Mouse (Mus musculus) G1E (cell line): ENCODE measurements around the gene Crybb3. TPM values are rescaled to one million over a fixed set of nuclear protein-coding genes. Genes with fewer than 3 reads are reported as not detected.

ENCODE experiments used
- ATAC-seq: 2 replicates; pipeline ENCODE4 v1.8.0; 2016; ENCODE audit warnings: mild to moderate bottlenecking; ENCODE audit not compliant: insufficient number of reproducible peaks, poor library complexity, low FRiP score, severe bottlenecking; ENCODE audit errors: extremely low read depth
- DNase-seq: peaks from one replicate; pipeline ENCODE4 v3.0.0; 2012; ENCODE audit warnings: low spot score
- H3K27me3 ChIP-seq: 2 replicates; pipeline ENCODE4 v1.6.1; 2012; ENCODE audit warnings: mild to moderate bottlenecking, low read length, inconsistent platforms; ENCODE audit not compliant: insufficient read depth
- H3K36me3 ChIP-seq: replicated peaks from 2 replicates; pipeline ENCODE3; 2012; ENCODE audit warnings: mild to moderate bottlenecking, inconsistent platforms
- H3K4me1 ChIP-seq: 2 replicates; pipeline ENCODE4 v1.6.1; 2012; ENCODE audit warnings: low read depth, low read length, inconsistent platforms, mixed read lengths; ENCODE audit not compliant: insufficient read depth
- H3K4me3 ChIP-seq: 2 replicates; pipeline ENCODE4 v1.5.1; 2012; ENCODE audit warnings: low read depth, mild to moderate bottlenecking, inconsistent platforms, low read length, moderate library complexity, mixed read lengths
- H3K9me3 ChIP-seq: replicated peaks from 2 replicates; pipeline ENCODE4 v1.6.1; 2012; ENCODE audit warnings: inconsistent platforms
- CTCF ChIP-seq: IDR thresholded peaks from 2 replicates; pipeline ENCODE4 v1.5.1; 2012; ENCODE audit warnings: low read depth, low read length, inconsistent platforms, mixed read lengths
- GATA1 ChIP-seq: IDR thresholded peaks from 2 replicates; pipeline ENCODE4 v1.6.1; 2012; ENCODE audit warnings: borderline replicate concordance, low read length, inconsistent platforms, mixed read lengths
- GATA2 ChIP-seq: IDR thresholded peaks from 2 replicates; pipeline ENCODE4 v1.6.1; 2012; ENCODE audit warnings: low read depth, low read length, inconsistent platforms, borderline replicate concordance
- POLR2AphosphoS5 ChIP-seq: IDR thresholded peaks from 2 replicates; pipeline ENCODE4 v1.6.1; 2012; ENCODE audit warnings: low read depth, low read length, inconsistent platforms; ENCODE audit not compliant: insufficient replicate concordance
- TAL1 ChIP-seq: conservative IDR thresholded peaks from 2 replicates; pipeline ENCODE4 v1.6.1; 2012; ENCODE audit warnings: low read depth, low read length, inconsistent platforms, mixed read lengths
- polyA plus RNA-seq: library from polyadenylated mRNA; stranded (reverse); fragments of >175 nt; gene quantifications from 2 replicates; pipeline ENCODE4 v1.2.3, GENCODE M21; 2012
- total RNA-seq, 2 experiments: library from RNA; stranded (forward) in 1 of 2; stranded (reverse) in 1 of 2; fragments of 200-1000 nt in 1 of 2; fragments of >200 nt in 1 of 2; fragmentation: Nextera tagmentation in 1 of 2; gene quantifications; 2 replicates each; pipeline ENCODE4 v1.2.3; 2014 to 2017

Gene Crybb3
- total and polyA plus RNA-seq, 3 experiments: not detected

- Histone ChIP-seq H3K9me3 (peaks cover 99% of the 10 kb centered on the region), H3K4me1 (no peaks in the 10 kb centered on the region), H3K36me3 (no peaks in the 10 kb centered on the region), H3K27me3 (peaks cover 2% of the 10 kb centered on the region; the same call in 1 of the 2 replicates), H3K4me3 (no peak overlapping the region; the same call in 1 of the 2 replicates)
- no peak for DNase-seq
- ATAC-seq: no peak
- no peak for TF ChIP-seq CTCF
- TF ChIP-seq GATA2: no peak
- no peak for TF ChIP-seq POLR2AphosphoS5
- TF ChIP-seq TAL1: no peak
- no peak for TF ChIP-seq GATA1
Observed at GRCm38 (mm10) chr5:113095456-113095855, 14.1 kb upstream of the Crybb3 start.

- no peak for ATAC-seq
- no peaks in the 10 kb centered on the region for H3K36me3 ChIP-seq
- TF ChIP-seq CTCF (no peak), TAL1 (no peak), GATA1 (no peak), GATA2 (no peak), POLR2AphosphoS5 (no peak)
Observed at GRCm38 (mm10) chr5:113092406-113092805, 11.0 kb upstream of the Crybb3 start.

GRCm38 (mm10) chr5:113091162-113091561 is 9.8 kb upstream of the Crybb3 start:
- no peak overlapping the region for H3K4me3 ChIP-seq
- no peaks in the 10 kb centered on the region for H3K4me1 ChIP-seq
- ATAC-seq: no peak
- H3K36me3 ChIP-seq: no peaks in the 10 kb centered on the region
- no peak for DNase-seq
- no peak for TF ChIP-seq GATA1
- peaks cover 2% of the 10 kb centered on the region; the same call in 1 of the 2 replicates for H3K27me3 ChIP-seq
- peaks cover 98% of the 10 kb centered on the region for H3K9me3 ChIP-seq

More at GRCm38 (mm10) chr5:113092406-113092805, 11.0 kb upstream of the Crybb3 start:
- H3K4me1 ChIP-seq: no peaks in the 10 kb centered on the region
- no peak for DNase-seq
- peaks cover 2% of the 10 kb centered on the region; the same call in 1 of the 2 replicates for H3K27me3 ChIP-seq
- peaks cover 99% of the 10 kb centered on the region for H3K9me3 ChIP-seq
- H3K4me3 ChIP-seq: peak overlapping the region; percentile 16; the same call in 1 of the 2 replicates

GRCm38 (mm10) chr5:113090750-113091149 is 9.4 kb upstream of the Crybb3 start:
- DNase-seq (no peak), ATAC-seq (no peak)
- no peak for TF ChIP-seq CTCF
- TF ChIP-seq GATA1: no peak
- no peak for TF ChIP-seq TAL1
- no peak for TF ChIP-seq GATA2
- no peak for TF ChIP-seq POLR2AphosphoS5
- peaks cover 2% of the 10 kb centered on the region; the same call in 1 of the 2 replicates for H3K27me3 ChIP-seq
- H3K36me3 ChIP-seq: no peaks in the 10 kb centered on the region
- peaks cover 98% of the 10 kb centered on the region for H3K9me3 ChIP-seq
- no peak overlapping the region; the same call in 1 of the 2 replicates for H3K4me3 ChIP-seq
- no peaks in the 10 kb centered on the region for H3K4me1 ChIP-seq

- no peak for ATAC-seq
- Histone ChIP-seq H3K27me3 (peaks cover 2% of the 10 kb centered on the region; the same call in 1 of the 2 replicates), H3K4me3 (no peak overlapping the region; the same call in 1 of the 2 replicates), H3K36me3 (no peaks in the 10 kb centered on the region), H3K9me3 (peaks cover 98% of the 10 kb centered on the region), H3K4me1 (no peaks in the 10 kb centered on the region)
- no peak for DNase-seq
- TF ChIP-seq GATA2: no peak
- no peak for TF ChIP-seq TAL1
- no peak for TF ChIP-seq CTCF
- TF ChIP-seq POLR2AphosphoS5: no peak
- TF ChIP-seq GATA1: no peak
Observed at GRCm38 (mm10) chr5:113090077-113090690, 8.8 kb upstream of the Crybb3 start.

- Histone ChIP-seq H3K27me3 (no peaks in the 10 kb centered on the region), H3K4me3 (no peak overlapping the region), H3K4me1 (no peaks in the 10 kb centered on the region), H3K36me3 (no peaks in the 10 kb centered on the region), H3K9me3 (peaks cover 91% of the 10 kb centered on the region)
- DNase-seq (no peak), ATAC-seq (no peak)
- TF ChIP-seq GATA1 (no peak), TAL1 (no peak), GATA2 (no peak), POLR2AphosphoS5 (no peak), CTCF (no peak)
Observed at GRCm38 (mm10) chr5:113087465-113087864, 6.1 kb upstream of the Crybb3 start.

- H3K4me1 ChIP-seq: no peaks in the 10 kb centered on the region
- no peak overlapping the region for H3K4me3 ChIP-seq
- DNase-seq: no peak
- TF ChIP-seq CTCF (no peak), GATA2 (no peak), POLR2AphosphoS5 (no peak), GATA1 (no peak), TAL1 (no peak)
- H3K27me3 ChIP-seq: no peaks in the 10 kb centered on the region
- no peaks in the 10 kb centered on the region for H3K36me3 ChIP-seq
- ATAC-seq: no peak
- peaks cover 91% of the 10 kb centered on the region for H3K9me3 ChIP-seq
Observed at GRCm38 (mm10) chr5:113086990-113087389, 5.6 kb upstream of the Crybb3 start.
